Mouse (Mus musculus) liver (tissue): ENCODE data around the gene Epb41l4b.

ENCODE experiments used
- DNase-seq: peaks from one replicate; pipeline ENCODE4 v3.0.0-alpha.2; 2020; ENCODE audit warnings: mixed read lengths

Gene Epb41l4b

GRCm38 (mm10) chr4:57058623-57059022, 84.6 kb downstream of the Epb41l4b start:
- no peak for DNase-seq

DNA sequence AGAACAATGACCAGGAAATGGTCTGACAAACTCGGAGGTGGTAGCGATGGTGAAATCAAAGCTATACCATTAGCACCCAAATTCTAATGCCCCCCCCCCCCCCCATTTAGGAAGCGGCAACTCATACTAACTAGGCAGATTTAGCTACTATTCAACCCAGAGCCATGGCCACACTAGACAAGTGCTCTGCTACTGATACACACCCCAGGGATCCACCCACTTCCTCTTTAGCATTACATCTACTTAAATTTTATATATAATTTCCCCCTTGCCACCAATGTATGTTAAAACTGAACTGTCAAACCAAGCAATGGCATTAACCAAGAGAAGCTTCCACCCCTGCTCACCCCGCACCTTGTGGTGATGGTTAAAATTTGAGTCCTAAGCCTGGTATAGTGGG, 85.6 kb downstream of the Epb41l4b start:
- DNase-seq, result no peak

DNA sequence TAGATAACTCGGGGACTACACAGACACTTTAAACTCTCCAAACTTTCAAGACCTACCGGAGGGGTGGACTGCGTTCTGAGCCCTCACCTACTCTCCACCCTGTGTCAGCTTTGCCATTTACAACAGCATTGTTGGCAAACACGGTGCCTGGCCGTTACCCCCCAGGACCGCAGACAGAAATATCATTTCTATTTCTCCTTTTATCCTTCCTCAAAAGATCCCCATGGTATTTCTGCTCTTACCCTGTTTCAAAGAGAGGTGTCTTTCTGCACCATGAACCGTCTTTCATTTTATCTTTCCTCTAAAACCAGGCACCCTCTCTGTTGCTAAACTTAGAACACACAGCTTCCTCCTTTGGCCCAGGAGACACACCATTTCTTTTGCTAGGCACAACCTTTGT, 87.6 kb downstream of the Epb41l4b start:
- no peak for DNase-seq

DNA sequence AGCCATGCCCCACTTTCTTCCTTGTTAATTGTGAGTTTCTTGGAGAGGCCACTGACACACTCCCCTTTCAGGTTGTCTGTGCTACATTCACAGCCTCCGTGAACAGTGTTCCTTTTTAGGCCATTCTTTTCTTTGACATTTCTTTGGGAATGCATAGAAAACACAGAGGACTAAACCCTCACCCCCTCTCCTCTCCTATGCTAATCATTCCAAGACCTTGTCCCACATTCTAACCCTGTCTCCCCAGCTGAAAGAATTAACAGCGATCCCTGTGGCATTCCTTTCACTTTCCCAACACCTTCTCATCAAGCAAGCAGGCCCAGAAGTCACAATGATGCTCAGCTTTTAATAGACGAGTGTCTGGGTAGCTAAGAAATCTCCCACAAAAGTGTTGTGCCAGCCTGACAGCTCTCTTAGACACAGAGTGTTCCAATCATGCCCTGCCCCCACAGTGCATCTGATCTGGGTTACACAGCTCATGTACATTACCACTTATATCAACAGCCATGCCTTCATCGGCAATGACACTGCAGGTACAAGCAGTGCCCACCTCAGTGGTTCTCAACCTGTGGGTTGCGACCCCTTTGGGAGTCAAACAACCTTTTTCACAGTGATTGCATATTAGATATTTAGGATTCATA, 93.8 kb downstream of the Epb41l4b start:
- no peak for DNase-seq

GRCm38 (mm10) chr4:57048566-57048965, 94.7 kb downstream of the Epb41l4b start:
- no peak for DNase-seq

GRCm38 (mm10) chr4:57046160-57046571, 97.1 kb downstream of the Epb41l4b start:
- DNase-seq, result peak; percentile 14

- DNase-seq, result no peak
Observed at GRCm38 (mm10) chr4:57043621-57044020, 99.6 kb downstream of the Epb41l4b start.

DNA sequence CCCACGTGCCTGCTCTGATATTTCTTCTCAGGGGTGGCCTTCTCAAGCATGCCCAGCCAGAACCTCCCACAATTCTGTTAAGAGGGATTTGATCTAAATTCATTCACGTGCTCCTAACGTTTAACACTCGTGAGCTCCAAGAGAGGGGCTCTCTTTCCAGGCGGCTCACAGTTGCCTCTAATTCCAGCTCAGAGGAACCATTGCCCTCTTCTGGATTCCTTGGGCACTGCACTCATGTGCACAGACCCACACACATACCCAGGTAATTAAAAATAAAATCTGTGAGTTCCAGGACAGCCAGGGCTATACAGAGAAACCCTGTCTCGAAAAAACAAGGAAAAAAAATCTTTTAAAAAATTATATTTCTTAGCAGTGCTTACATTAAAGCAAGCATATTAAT, 101.6 kb downstream of the Epb41l4b start:
- DNase-seq, result no peak

DNA sequence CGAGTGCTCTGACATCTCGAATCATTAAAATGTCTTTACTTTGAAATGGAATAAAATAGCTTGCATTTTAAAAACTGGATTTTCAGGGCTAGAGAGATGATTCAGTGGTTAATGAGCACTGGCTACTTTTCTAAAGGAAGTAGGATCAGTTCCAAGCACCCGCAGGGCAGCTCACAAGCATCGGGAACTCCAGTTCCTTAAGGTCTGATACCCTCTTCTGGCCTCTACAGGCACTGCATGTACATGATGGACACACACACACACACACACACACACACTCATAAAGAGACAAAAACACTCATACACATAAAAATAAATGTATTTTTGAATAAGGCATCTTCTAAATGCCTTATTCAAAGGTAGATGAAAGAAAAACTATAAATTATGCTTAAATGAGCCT, 102.0 kb downstream of the Epb41l4b start:
- DNase-seq, result no peak

GRCm38 (mm10) chr4:57040481-57040880, 102.8 kb downstream of the Epb41l4b start:
- DNase-seq, result peak; percentile 50

GRCm38 (mm10) chr4:57039127-57040031, 103.9 kb downstream of the Epb41l4b start:
- DNase-seq, result no peak

GRCm38 (mm10) chr4:57037554-57037953, 105.7 kb downstream of the Epb41l4b start:
- no peak for DNase-seq

DNA sequence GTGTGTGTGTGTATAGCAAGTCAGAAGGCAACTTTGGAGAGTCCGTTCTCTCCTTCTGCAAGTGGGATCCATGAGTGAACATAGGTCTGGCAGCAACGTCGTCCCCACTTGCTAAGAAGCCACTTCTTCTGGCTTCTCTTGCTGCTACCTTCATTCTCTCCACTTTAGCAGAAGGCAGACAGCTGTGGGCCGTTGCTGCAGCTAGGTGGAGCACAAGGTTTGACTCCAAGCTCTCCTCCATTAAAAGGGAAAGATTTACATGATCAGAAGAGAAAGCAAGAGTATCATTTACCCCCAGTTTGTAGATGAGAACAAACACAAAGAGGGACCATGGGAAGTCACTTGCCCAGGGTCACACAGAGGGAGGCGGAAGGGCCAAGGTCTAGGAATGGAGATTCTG, 109.1 kb downstream of the Epb41l4b start:
- no peak for DNase-seq

- DNase-seq, result no peak
Observed at GRCm38 (mm10) chr4:57031440-57031839, 111.8 kb downstream of the Epb41l4b start.

GRCm38 (mm10) chr4:57027954-57028353, 115.3 kb downstream of the Epb41l4b start:
- no peak for DNase-seq

GRCm38 (mm10) chr4:57023527-57023926, 119.7 kb downstream of the Epb41l4b start:
- DNase-seq, result no peak

DNA sequence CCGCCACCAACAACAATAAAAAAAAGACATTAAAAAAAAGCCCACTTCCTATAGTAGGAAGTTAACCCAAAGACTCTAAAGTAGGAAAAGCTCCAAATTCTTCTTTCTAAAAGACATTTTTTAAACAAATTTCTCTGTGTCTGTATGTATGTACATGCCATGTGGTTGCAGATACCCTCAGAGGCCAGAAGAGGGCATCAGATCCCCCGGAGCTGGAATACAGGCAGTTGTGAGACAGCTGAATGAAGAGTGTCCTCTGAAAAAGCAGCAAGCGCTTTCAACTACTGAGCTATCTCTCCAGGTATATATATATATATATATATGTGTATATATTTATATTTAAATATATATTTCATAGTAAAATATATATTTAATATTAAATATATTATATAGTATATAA, 121.9 kb downstream of the Epb41l4b start:
- DNase-seq, result no peak

- peak; percentile 71 for DNase-seq
Observed at GRCm38 (mm10) chr4:57017229-57017628, 126.0 kb downstream of the Epb41l4b start.

DNA sequence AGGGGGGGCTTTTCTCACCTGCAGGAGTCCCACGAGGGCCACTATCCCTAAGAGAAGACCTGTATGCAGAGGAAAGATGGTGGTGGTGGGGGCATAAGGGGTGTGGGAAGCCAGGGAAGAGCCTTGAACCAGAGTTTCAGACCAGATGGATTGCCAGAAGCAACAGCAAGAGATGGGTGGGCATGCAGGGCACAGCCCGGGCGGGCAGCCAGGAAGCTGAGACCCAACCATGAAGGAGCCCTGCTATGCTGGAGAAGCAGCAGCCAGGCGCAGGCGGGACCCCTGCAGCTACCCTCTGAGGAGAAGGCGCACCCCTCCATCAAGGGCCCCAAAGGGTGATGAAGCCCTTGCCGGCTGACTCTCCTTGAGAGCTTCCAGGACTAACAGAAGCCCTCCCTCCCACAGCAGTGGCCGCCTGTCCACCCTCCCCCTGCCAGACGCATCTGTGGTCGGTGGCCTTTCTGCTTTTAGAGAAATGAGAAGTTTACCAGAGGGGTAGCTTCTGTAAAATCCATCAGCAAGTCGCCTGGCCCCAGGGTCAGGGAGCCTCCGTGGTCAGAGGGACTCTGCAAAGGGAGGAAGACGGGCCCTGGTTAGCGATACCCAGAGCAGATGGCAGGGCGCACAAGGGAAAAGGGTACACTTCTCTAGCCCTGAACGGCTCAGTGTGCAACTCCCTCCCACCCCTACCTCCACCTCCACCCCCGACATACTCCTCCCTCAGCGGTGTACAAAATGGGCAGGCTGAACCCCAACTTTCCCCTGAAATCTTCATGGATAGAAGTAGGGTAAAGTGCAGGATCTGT, 126.7 kb downstream of the Epb41l4b start:
- no peak for DNase-seq

DNA sequence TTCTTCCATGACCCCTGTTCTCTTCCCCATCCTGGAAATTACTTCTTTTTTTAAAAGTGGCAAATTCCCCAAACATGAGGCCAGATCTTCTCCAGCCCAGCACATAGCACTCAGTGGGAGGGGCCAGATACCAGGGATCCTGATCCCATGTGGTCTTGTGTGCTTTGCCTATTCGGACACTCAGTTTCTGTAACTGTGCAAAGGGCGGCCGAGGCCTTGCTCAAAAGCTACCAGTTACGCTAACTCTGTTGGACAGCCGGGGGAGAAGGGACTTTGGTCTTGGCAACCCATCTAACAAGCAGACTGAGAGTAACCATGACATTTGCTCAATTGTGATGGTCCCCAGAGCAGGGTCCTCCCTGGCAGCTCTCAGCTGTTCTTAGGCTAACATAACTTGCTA, 128.2 kb downstream of the Epb41l4b start:
- peak; percentile 22 for DNase-seq

DNA sequence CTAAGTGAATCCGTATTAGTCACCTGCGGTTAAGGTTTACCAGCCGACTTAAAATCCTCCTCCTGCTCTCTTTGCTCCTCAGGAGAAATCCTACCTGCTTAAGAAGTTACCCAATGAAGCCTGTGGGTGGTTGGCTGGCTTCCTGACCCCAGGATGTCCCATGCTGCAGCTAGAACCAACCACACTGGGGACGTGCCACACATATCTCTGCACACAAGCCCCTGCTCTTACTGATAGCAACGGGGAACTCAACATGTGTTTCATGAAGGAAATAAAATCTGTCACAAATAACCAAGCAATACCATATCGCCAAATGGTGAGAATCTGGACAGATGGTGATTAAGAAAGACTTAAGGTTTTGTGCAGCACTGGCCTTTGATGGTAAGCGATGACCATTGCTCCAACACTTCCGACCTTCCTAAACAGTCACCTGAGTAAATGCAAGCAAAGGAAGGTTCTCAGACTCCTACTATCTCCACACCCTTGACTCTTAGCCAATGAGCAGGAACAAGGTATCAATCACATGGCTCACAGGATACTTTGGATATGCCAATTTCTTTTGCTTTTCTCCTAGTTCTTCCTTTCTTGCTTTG, 131.7 kb downstream of the Epb41l4b start:
- no peak for DNase-seq

DNA sequence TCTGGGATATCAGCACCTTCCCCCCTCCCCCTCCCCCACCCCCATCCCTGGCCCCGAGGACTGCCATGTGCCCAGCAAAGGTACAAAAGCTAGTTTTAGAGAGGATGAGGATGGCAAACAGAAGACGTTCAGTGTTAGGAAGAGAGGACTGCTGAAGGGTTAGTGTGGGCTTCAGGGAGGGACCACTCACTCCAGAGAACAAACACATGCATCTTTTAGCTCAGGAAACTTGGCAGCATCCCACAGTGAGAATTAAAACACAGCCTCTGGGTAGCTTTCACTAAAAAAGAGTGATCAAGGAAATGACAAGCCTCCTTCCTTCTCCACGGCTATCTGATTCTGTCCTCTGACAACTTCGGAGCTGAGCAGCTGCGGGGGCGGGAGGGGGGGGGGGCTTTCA, 132.3 kb downstream of the Epb41l4b start:
- no peak for DNase-seq

DNA sequence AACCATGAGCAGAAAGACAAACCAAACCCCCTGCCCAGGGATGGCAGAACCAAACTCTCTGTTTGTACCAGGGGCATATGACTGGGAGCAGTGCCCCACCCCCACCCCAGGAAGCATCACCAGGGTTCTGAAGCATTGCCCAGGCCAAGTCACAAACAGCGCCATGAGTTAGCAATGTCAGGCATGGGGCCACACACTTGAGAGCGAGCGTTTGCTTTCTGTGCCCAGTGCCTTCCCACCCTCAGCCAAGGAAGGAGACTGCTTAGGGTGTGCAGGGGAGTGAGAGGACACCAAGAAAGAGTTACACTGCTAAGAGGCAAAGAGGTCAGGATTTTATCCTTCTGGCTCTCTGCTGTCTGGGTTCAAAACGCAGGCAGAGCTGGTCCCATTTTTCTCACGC, 132.8 kb downstream of the Epb41l4b start:
- no peak for DNase-seq
